Mouse (Mus musculus): ENCODE results near the gene Myl7. TPM values are rescaled to one million over a fixed set of nuclear protein-coding genes. Genes with fewer than 3 reads are reported as not detected.
A peak's percentile ranks its signal among the peaks of the same experiment; 100 is the strongest.
"Not testable (repeated sequence)": the region's sequence is repeated elsewhere in the genome, so short reads cannot be mapped to it uniquely, and the experiment has no call there.

The Myl7 gene
- polyA plus RNA-seq (2011; ENCODE audit: insufficient read depth, insufficient read length, low read depth, missing spikeins) = 1.4 TPM in 1 of 2 replicates, not detected in the other

DNA sequence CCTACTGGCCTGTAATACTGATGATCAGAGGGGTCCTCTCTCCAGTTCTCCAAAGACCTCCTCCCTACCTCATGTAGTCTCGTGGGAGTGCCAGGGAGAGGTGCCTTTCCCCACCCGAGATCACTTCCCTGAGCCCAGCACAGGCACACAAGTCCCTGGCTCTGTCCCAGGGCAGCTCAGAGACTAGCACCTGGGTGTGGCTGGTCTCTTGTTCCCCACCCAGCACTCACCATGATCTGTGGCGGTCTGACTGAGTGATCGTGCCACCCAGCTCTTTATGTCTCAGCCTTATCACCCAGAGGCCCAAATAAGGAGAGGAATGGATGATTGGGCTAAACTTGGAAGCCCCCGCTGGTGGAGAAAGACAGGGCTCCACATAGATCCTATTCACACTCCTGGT is at the start of gene Myl7:
Gene Myl7, minus strand, starts transcription at position 252 of the 400 bp plus-strand sequence.
- no peaks in the 10 kb centered on the region for H3K27me3 ChIP-seq (ENCODE audit: control insufficient read depth, insufficient read depth, low read length, poor library complexity, severe bottlenecking)
- H3K4me3 ChIP-seq (ENCODE audit: low read depth, low read length) = peak within 1 kb of the TSS; percentile 40
- H3K9me3 ChIP-seq (replicated peaks; ENCODE audit: control insufficient read depth, insufficient read depth, low read length, poor library complexity, severe bottlenecking) = no peaks in the 10 kb centered on the region
- H3K4me1 ChIP-seq (ENCODE audit: control insufficient read depth, insufficient read depth, low read length) = peaks cover 4% of the 10 kb centered on the region
- no peaks in the 10 kb centered on the region for H3K36me3 ChIP-seq (ENCODE audit: control insufficient read depth, insufficient read depth, low read length, poor library complexity, severe bottlenecking)
- no peak for TF ChIP-seq POLR2A (IDR thresholded peaks at IDR 0.05; ENCODE audit: insufficient read depth, low read length)
- TF ChIP-seq CTCF (IDR thresholded peaks at IDR 0.05; ENCODE audit: low read depth, low read length) = no peak
- TF ChIP-seq EP300 (IDR thresholded peaks at IDR 0.05; ENCODE audit: insufficient read depth, low read depth, low read length) = no peak
- H3K9ac ChIP-seq (ENCODE audit: low read depth, poor library complexity, severe bottlenecking) = peak within 1 kb of the TSS; percentile 21
- H3K27ac ChIP-seq (ENCODE audit: insufficient read depth, low read length) = no peak within 1 kb of the TSS

DNA sequence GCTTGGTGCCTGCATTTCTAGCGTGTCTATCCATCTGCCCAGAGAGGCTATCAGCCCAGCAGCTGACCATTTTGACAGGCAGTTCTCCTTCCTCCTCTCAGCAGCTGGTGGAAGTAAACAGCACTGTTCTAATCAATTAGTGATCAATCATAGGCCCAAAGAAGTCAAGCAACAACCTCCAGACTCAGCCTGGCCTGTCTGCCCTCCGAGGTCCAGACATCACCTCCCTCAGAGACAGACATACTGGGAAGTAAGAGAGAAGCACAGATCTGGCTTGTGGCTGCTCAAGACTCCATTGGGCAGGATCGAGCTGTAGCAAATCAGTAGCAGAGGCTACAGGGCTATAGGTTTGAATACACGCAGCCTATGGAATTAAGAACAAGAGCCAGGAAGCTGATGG is 49.2 kb upstream of the Myl7 start:
- H3K27me3 ChIP-seq (ENCODE audit: control insufficient read depth, insufficient read depth, low read length, poor library complexity, severe bottlenecking) = no peaks in the 10 kb centered on the region
- H3K4me3 ChIP-seq (ENCODE audit: low read depth, low read length) = no peak overlapping the region
- TF ChIP-seq CTCF (IDR thresholded peaks at IDR 0.05; ENCODE audit: low read depth, low read length) = no peak
- TF ChIP-seq POLR2A (IDR thresholded peaks at IDR 0.05; ENCODE audit: insufficient read depth, low read length) = no peak
- no peak for TF ChIP-seq EP300 (IDR thresholded peaks at IDR 0.05; ENCODE audit: insufficient read depth, low read depth, low read length)
- H3K36me3 ChIP-seq (ENCODE audit: control insufficient read depth, insufficient read depth, low read length, poor library complexity, severe bottlenecking) = no peaks in the 10 kb centered on the region
- peaks cover 10% of the 10 kb centered on the region for H3K4me1 ChIP-seq (ENCODE audit: control insufficient read depth, insufficient read depth, low read length)
- no peaks in the 10 kb centered on the region for H3K9me3 ChIP-seq (replicated peaks; ENCODE audit: control insufficient read depth, insufficient read depth, low read length, poor library complexity, severe bottlenecking)
- H3K27ac ChIP-seq (ENCODE audit: insufficient read depth, low read length) = no peak overlapping the region
- H3K9ac ChIP-seq (ENCODE audit: low read depth, poor library complexity, severe bottlenecking) = no peak overlapping the region

GRCm38 (mm10) chr11:5945096-5945495 is 46.5 kb upstream of the Myl7 start:
- Histone ChIP-seq H3K4me1 (ENCODE audit: control insufficient read depth, insufficient read depth, low read length) (peaks cover 12% of the 10 kb centered on the region), H3K4me3 (ENCODE audit: low read depth, low read length) (no peak overlapping the region), H3K27ac (ENCODE audit: insufficient read depth, low read length) (no peak overlapping the region), H3K27me3 (ENCODE audit: control insufficient read depth, insufficient read depth, low read length, poor library complexity, severe bottlenecking) (no peaks in the 10 kb centered on the region), H3K9me3 (replicated peaks; ENCODE audit: control insufficient read depth, insufficient read depth, low read length, poor library complexity, severe bottlenecking) (no peaks in the 10 kb centered on the region), H3K36me3 (ENCODE audit: control insufficient read depth, insufficient read depth, low read length, poor library complexity, severe bottlenecking) (no peaks in the 10 kb centered on the region), H3K9ac (ENCODE audit: low read depth, poor library complexity, severe bottlenecking) (no peak overlapping the region)
- no peak for TF ChIP-seq POLR2A (IDR thresholded peaks at IDR 0.05; ENCODE audit: insufficient read depth, low read length)
- no peak for TF ChIP-seq CTCF (IDR thresholded peaks at IDR 0.05; ENCODE audit: low read depth, low read length)
- TF ChIP-seq EP300 (IDR thresholded peaks at IDR 0.05; ENCODE audit: insufficient read depth, low read depth, low read length) = no peak

DNA sequence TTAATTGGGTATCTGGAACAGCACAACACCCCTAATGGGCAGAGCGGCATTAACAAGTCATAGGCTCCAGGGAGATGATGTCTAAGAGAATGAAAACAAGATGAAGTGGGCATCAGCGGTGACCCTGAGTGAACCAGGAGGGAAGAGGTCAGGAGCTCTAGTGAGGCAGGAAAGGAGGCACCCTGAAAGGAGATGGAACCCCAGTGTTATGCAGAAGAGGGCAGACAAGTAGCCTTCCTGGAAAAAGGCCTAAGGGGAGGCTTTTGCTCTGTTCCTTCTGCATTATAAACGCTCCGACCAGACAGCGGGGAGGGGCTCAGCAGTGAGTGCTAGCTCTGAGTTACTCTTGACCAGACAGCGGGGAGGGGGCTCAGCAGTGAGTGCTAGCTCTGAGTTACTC is 44.4 kb upstream of the Myl7 start:
- Histone ChIP-seq H3K4me3 (ENCODE audit: low read depth, low read length) (no peak overlapping the region), H3K27ac (ENCODE audit: insufficient read depth, low read length) (peak overlapping the region; percentile 86), H3K9ac (ENCODE audit: low read depth, poor library complexity, severe bottlenecking) (no peak overlapping the region), H3K36me3 (ENCODE audit: control insufficient read depth, insufficient read depth, low read length, poor library complexity, severe bottlenecking) (no peaks in the 10 kb centered on the region), H3K27me3 (ENCODE audit: control insufficient read depth, insufficient read depth, low read length, poor library complexity, severe bottlenecking) (no peaks in the 10 kb centered on the region), H3K4me1 (ENCODE audit: control insufficient read depth, insufficient read depth, low read length) (peaks cover 8% of the 10 kb centered on the region), H3K9me3 (replicated peaks; ENCODE audit: control insufficient read depth, insufficient read depth, low read length, poor library complexity, severe bottlenecking) (no peaks in the 10 kb centered on the region)
- TF ChIP-seq POLR2A (IDR thresholded peaks at IDR 0.05; ENCODE audit: insufficient read depth, low read length) (no peak), CTCF (IDR thresholded peaks at IDR 0.05; ENCODE audit: low read depth, low read length) (no peak), EP300 (IDR thresholded peaks at IDR 0.05; ENCODE audit: insufficient read depth, low read depth, low read length) (peak; percentile 94)

DNA sequence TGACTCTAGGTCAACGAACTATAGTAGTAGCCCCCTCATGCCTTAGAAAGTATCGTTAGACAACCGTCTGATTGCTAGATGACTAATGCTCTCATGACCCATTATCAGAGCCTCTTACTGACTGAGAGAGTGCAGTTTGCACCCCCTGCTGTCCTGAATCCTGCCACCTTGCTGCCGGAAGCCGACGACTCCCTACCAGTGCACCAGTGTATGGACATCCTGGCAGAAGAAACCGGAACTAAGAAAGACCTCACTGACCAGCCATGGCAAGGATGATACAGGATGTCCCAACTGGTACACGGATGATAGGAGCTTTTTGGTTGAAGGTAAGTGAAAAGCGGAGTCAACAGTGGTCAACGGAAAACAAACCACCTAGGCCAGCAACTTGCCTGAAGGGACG is 35.9 kb upstream of the Myl7 start:
- H3K27ac ChIP-seq (ENCODE audit: insufficient read depth, low read length) = not testable (repeated sequence)

DNA sequence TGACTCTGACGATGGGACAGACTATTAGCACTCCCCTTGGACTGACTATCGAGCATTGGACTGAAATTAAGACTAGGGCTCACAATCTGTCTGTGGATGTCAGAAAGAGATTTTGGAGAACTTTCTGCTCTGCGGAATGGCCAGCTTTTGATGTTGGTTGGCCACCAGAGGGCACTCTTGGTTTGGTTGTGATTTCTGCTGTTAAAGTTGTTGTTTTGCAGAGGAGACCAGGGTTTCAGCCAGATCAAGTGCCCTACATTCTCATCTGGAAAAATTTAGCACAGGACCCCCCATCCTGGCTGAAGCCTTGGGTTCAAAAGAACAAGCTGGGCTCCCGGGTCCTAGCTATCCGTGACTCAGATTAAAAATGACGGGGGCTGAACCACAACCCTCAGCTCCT is 33.4 kb upstream of the Myl7 start:
- H3K27ac ChIP-seq (ENCODE audit: insufficient read depth, low read length); H3K9ac ChIP-seq (ENCODE audit: low read depth, poor library complexity, severe bottlenecking); H3K27me3 ChIP-seq (ENCODE audit: control insufficient read depth, insufficient read depth, low read length, poor library complexity, severe bottlenecking); H3K36me3 ChIP-seq (ENCODE audit: control insufficient read depth, insufficient read depth, low read length, poor library complexity, severe bottlenecking); H3K4me3 ChIP-seq (ENCODE audit: low read depth, low read length); H3K4me1 ChIP-seq (ENCODE audit: control insufficient read depth, insufficient read depth, low read length): not testable (repeated sequence)
- H3K9me3 ChIP-seq (replicated peaks; ENCODE audit: control insufficient read depth, insufficient read depth, low read length, poor library complexity, severe bottlenecking) = peaks cover 31% of the 10 kb centered on the region

More for the DNA sequence above, 35.9 kb upstream of the Myl7 start:
- H3K27me3 ChIP-seq (ENCODE audit: control insufficient read depth, insufficient read depth, low read length, poor library complexity, severe bottlenecking); H3K36me3 ChIP-seq (ENCODE audit: control insufficient read depth, insufficient read depth, low read length, poor library complexity, severe bottlenecking); H3K9ac ChIP-seq (ENCODE audit: low read depth, poor library complexity, severe bottlenecking); H3K4me1 ChIP-seq (ENCODE audit: control insufficient read depth, insufficient read depth, low read length); H3K4me3 ChIP-seq (ENCODE audit: low read depth, low read length): not testable (repeated sequence)
- peaks cover 31% of the 10 kb centered on the region for H3K9me3 ChIP-seq (replicated peaks; ENCODE audit: control insufficient read depth, insufficient read depth, low read length, poor library complexity, severe bottlenecking)
